Mouse (Mus musculus): Measurements from ENCODE around the gene Plagl1. TPM values are rescaled to one million over a fixed set of nuclear protein-coding genes. Genes with fewer than 3 reads are reported as not detected.

Plagl1 gene
- total and polyA plus RNA-seq, 2 experiments from 2014 or later: 66.0 to 560 TPM

DNA sequence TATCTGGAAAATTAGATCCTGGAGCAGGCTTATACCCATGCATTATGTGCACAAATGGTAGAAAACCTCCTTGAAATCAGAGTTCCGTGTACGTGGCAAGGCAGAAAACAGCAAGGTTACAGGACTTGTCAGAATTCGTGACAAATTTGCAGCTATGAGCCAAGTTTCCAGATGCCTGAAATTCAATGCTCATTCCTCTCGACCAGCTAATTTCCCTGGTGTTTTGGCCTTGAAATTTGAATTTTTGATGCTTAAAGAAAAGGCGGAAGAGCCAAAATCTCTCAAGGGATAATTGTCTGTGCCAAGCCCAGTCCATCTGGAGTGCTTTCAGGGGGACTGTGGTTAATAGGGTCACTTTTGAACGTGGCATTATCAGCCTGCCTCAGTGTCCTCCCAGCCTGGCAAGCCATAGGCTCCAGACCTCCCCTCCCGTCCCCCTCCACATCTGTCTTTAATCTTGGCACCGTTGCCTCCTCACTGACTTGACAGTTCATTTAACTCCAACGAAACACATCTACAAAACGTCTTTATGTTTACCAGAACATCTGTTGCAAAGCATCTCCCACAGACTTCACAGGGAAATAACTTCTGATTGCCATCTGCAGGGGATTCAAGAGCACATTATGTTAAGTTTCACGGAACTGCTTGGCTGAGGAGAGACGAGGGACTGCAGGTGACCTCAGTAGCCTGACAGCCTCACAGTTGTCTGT lies 110.6 kb downstream of the Plagl1 start:
- Histone ChIP-seq H3K4me3 (ENCODE audit: low read depth, low read length) (no peak overlapping the region), H3K36me3 (replicated peaks; ENCODE audit: control insufficient read depth, insufficient read depth, low read length) (no peaks in the 10 kb centered on the region), H3K9ac (replicated peaks; ENCODE audit: low read depth, low read length) (no peak overlapping the region), H3K27me3 (ENCODE audit: control insufficient read depth, insufficient read depth, low read length) (no peaks in the 10 kb centered on the region), H3K27ac (ENCODE audit: low read depth) (no peak overlapping the region), H3K9me3 (replicated peaks; ENCODE audit: control insufficient read depth, low read length) (no peaks in the 10 kb centered on the region), H3K4me2 (ENCODE audit: low read depth, low read length) (no peak overlapping the region), H3K4me1 (ENCODE audit: control insufficient read depth, insufficient read depth) (no peaks in the 10 kb centered on the region)
- 39% methylated on average over 12 of the region's 12 CpGs for WGBS
- TF ChIP-seq EP300 (IDR thresholded peaks at IDR 0.05; ENCODE audit: low read depth): no peak
- no peak for TF ChIP-seq CTCF (IDR thresholded peaks at IDR 0.05; ENCODE audit: low read depth)
- DNase-seq (ENCODE audit: low spot score) (peak; percentile 45), ATAC-seq (ENCODE audit: insufficient read depth, low read depth) (no peak)

- H3K36me3 ChIP-seq (replicated peaks; ENCODE audit: control insufficient read depth, insufficient read depth, low read length): no peaks in the 10 kb centered on the region
- no peak overlapping the region for H3K27ac ChIP-seq (ENCODE audit: low read depth)
- no peak overlapping the region for H3K4me3 ChIP-seq (ENCODE audit: low read depth, low read length)
- ATAC-seq (ENCODE audit: insufficient read depth, low read depth) (no peak), DNase-seq (ENCODE audit: low spot score) (no peak)
- H3K9ac ChIP-seq (replicated peaks; ENCODE audit: low read depth, low read length): no peak overlapping the region
- WGBS: 59% methylated on average over 2 of the region's 2 CpGs
- TF ChIP-seq CTCF (IDR thresholded peaks at IDR 0.05; ENCODE audit: low read depth) (no peak), EP300 (IDR thresholded peaks at IDR 0.05; ENCODE audit: low read depth) (no peak)
- H3K4me2 ChIP-seq (ENCODE audit: low read depth, low read length): no peak overlapping the region
- no peaks in the 10 kb centered on the region for H3K9me3 ChIP-seq (replicated peaks; ENCODE audit: control insufficient read depth, low read length)
- no peaks in the 10 kb centered on the region for H3K27me3 ChIP-seq (ENCODE audit: control insufficient read depth, insufficient read depth, low read length)
- H3K4me1 ChIP-seq (ENCODE audit: control insufficient read depth, insufficient read depth): no peaks in the 10 kb centered on the region
These were observed 111.2 kb downstream of the Plagl1 start for GRCm38 (mm10) chr10:13171461-13171860.

- Histone ChIP-seq H3K27ac (ENCODE audit: low read depth) (0 out of 2 replicates have a peak overlapping the region, but pooled peaks have one; percentile 5), H3K9me3 (replicated peaks; ENCODE audit: control insufficient read depth, low read length) (no peaks in the 10 kb centered on the region), H3K27me3 (ENCODE audit: control insufficient read depth, insufficient read depth, low read length) (no peaks in the 10 kb centered on the region), H3K36me3 (replicated peaks; ENCODE audit: control insufficient read depth, insufficient read depth, low read length) (peaks cover 11% of the 10 kb centered on the region), H3K4me2 (ENCODE audit: low read depth, low read length) (no peak overlapping the region), H3K4me1 (ENCODE audit: control insufficient read depth, insufficient read depth) (no peaks in the 10 kb centered on the region), H3K4me3 (ENCODE audit: low read depth, low read length) (no peak overlapping the region), H3K9ac (replicated peaks; ENCODE audit: low read depth, low read length) (no peak overlapping the region)
- no peak for TF ChIP-seq EP300 (IDR thresholded peaks at IDR 0.05; ENCODE audit: low read depth)
- TF ChIP-seq CTCF (IDR thresholded peaks at IDR 0.05; ENCODE audit: low read depth): no peak
- WGBS: 50% methylated on average over 10 of the region's 10 CpGs
- ATAC-seq (ENCODE audit: insufficient read depth, low read depth) (no peak), DNase-seq (ENCODE audit: low spot score) (peak; percentile 16)
These were observed 112.5 kb downstream of the Plagl1 start for GRCm38 (mm10) chr10:13172798-13173221.

DNA sequence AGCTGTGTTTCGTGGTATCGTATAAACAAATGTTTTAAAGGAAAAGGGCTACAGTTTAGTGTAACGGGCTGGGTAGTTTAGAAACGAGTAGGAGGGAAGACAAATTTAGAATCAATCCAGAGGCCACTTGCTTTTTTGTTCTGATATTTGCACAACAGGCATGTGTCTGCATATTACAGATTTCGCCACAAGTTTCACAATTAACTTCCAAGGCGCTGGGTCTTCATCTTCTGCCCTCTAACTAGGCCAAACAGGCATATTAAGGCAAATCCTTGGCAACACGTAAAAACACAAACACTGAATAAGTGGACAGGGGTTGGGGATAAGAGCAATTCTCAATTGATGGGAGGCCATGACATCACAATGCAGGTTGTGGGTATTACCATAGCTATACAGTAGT lies 115.6 kb downstream of the Plagl1 start:
- Histone ChIP-seq H3K9me3 (replicated peaks; ENCODE audit: control insufficient read depth, low read length) (no peaks in the 10 kb centered on the region), H3K27me3 (ENCODE audit: control insufficient read depth, insufficient read depth, low read length) (no peaks in the 10 kb centered on the region), H3K9ac (replicated peaks; ENCODE audit: low read depth, low read length) (no peak overlapping the region), H3K4me3 (ENCODE audit: low read depth, low read length) (no peak overlapping the region), H3K4me1 (ENCODE audit: control insufficient read depth, insufficient read depth) (no peaks in the 10 kb centered on the region), H3K4me2 (ENCODE audit: low read depth, low read length) (no peak overlapping the region), H3K36me3 (replicated peaks; ENCODE audit: control insufficient read depth, insufficient read depth, low read length) (peaks cover 41% of the 10 kb centered on the region), H3K27ac (ENCODE audit: low read depth) (no peak overlapping the region)
- TF ChIP-seq CTCF (IDR thresholded peaks at IDR 0.05; ENCODE audit: low read depth) (no peak), EP300 (IDR thresholded peaks at IDR 0.05; ENCODE audit: low read depth) (no peak)
- 83% methylated on average over 7 of the region's 7 CpGs for WGBS
- DNase-seq (ENCODE audit: low spot score) (no peak), ATAC-seq (ENCODE audit: insufficient read depth, low read depth) (no peak)

GRCm38 (mm10) chr10:13177973-13178624 lies 117.8 kb downstream of the Plagl1 start, which contains the start of gene Zc2hc1b:
Gene Zc2hc1b (minus strand): TSS chr10:13178023.
- Histone ChIP-seq H3K4me3 (ENCODE audit: low read depth, low read length) (no peak within 1 kb of the TSS), H3K4me1 (ENCODE audit: control insufficient read depth, insufficient read depth) (no peaks in the 10 kb centered on the region), H3K27me3 (ENCODE audit: control insufficient read depth, insufficient read depth, low read length) (no peaks in the 10 kb centered on the region), H3K9me3 (replicated peaks; ENCODE audit: control insufficient read depth, low read length) (no peaks in the 10 kb centered on the region), H3K27ac (ENCODE audit: low read depth) (no peak within 1 kb of the TSS), H3K9ac (replicated peaks; ENCODE audit: low read depth, low read length) (no peak within 1 kb of the TSS), H3K4me2 (ENCODE audit: low read depth, low read length) (no peak within 1 kb of the TSS), H3K36me3 (replicated peaks; ENCODE audit: control insufficient read depth, insufficient read depth, low read length) (peaks cover 63% of the 10 kb centered on the region)
- TF ChIP-seq CTCF (IDR thresholded peaks at IDR 0.05; ENCODE audit: low read depth) (no peak), EP300 (IDR thresholded peaks at IDR 0.05; ENCODE audit: low read depth) (no peak)
- DNase-seq (ENCODE audit: low spot score): no peak
- 67% methylated on average over 7 of the region's 7 CpGs for WGBS
- no peak for ATAC-seq (ENCODE audit: insufficient read depth, low read depth)

All from heart, postnatal 0 days (tissue).